Mouse (Mus musculus) limb, embryonic 12.5 days (tissue): Measurements from ENCODE around the gene Kcnh8. TPM values are rescaled to one million over a fixed set of nuclear protein-coding genes. Genes with fewer than 3 reads are reported as not detected.
A peak's percentile ranks its signal among the peaks of the same experiment; 100 is the strongest.

ENCODE experiments used
- ATAC-seq: fragments of 200-750 bp; cut with Nextera tagmentation; 2 replicates; pipeline ENCODE4 v1.8.0; 2017; ENCODE audit warnings: low read depth, moderate TSS enrichment; ENCODE audit not compliant: insufficient number of reproducible peaks, insufficient read depth, low FRiP score, low TSS enrichment
- H3K27ac ChIP-seq: fragments of 300-500 bp; sonication (generic); 2 replicates; pipeline ENCODE4 v1.5.1; 2016; ENCODE audit warnings: mild to moderate bottlenecking, moderate library complexity
- H3K27me3 ChIP-seq: fragments of 300-500 bp; sonication (generic); 2 replicates; pipeline ENCODE4 v1.6.1; 2016; ENCODE audit warnings: mild to moderate bottlenecking, moderate library complexity
- H3K36me3 ChIP-seq: fragments of 300-500 bp; sonication (generic); 2 replicates; pipeline ENCODE4 v1.6.1; 2016; ENCODE audit warnings: mild to moderate bottlenecking, moderate library complexity
- H3K4me1 ChIP-seq: fragments of 300-500 bp; sonication (generic); replicated peaks from 2 replicates; pipeline ENCODE4 v1.6.1; 2016
- H3K4me2 ChIP-seq: fragments of 300-500 bp; sonication (generic); 2 replicates; pipeline ENCODE4 v1.6.1; 2016; ENCODE audit warnings: mild to moderate bottlenecking, moderate library complexity
- H3K4me3 ChIP-seq: fragments of 300-500 bp; sonication (generic); replicated peaks from 2 replicates; pipeline ENCODE4 v1.5.1; 2016; ENCODE audit warnings: mild to moderate bottlenecking
- H3K9ac ChIP-seq: fragments of 300-500 bp; sonication (generic); replicated peaks from 2 replicates; pipeline ENCODE4 v1.6.1; 2016; ENCODE audit warnings: mild to moderate bottlenecking, moderate library complexity
- H3K9me3 ChIP-seq: fragments of 300-500 bp; sonication (generic); 2 replicates; pipeline ENCODE4 v1.6.1; 2016; ENCODE audit warnings: mild to moderate bottlenecking, moderate library complexity
- WGBS: fragments of 180-500 bp; shearing (Covaris S2); methylation state at CpG from one replicate; pipeline ENCODE4 v1.1.7; 2016; 5-methylcytosine and 5-hydroxymethylcytosine counted together
- polyA plus RNA-seq: library from polyadenylated mRNA; unstranded; fragments of >200 nt; fragmentation: Nextera tagmentation; extraction: Ambion mirVana; gene quantifications from 2 replicates; pipeline ENCODE4 v1.2.1, GENCODE M21; 2016

The Kcnh8 gene
- polyA plus RNA-seq = not detected in 2 replicates

GRCm38 (mm10) chr17:52602093-52602780, at the start of gene Kcnh8:
Gene Kcnh8 (plus strand): TSS chr17:52602709.
- Histone ChIP-seq H3K27ac (no peak within 1 kb of the TSS), H3K4me2 (peak within 1 kb of the TSS; percentile 55), H3K4me3 (0 out of 2 replicates have a peak within 1 kb of the TSS, but pooled peaks have one; percentile 17), H3K36me3 (no peaks in the 10 kb centered on the region), H3K9ac (no peak within 1 kb of the TSS), H3K4me1 (peaks cover 10% of the 10 kb centered on the region), H3K27me3 (peaks cover 45% of the 10 kb centered on the region), H3K9me3 (no peaks in the 10 kb centered on the region)
- ATAC-seq = peak; percentile 31; the same call in 1 of the 2 replicates
- under 1% methylated on average over 40 of the region's 40 CpGs for WGBS

- Histone ChIP-seq H3K4me2 (no peak overlapping the region), H3K36me3 (no peaks in the 10 kb centered on the region), H3K9me3 (no peaks in the 10 kb centered on the region), H3K27me3 (no peaks in the 10 kb centered on the region), H3K9ac (no peak overlapping the region), H3K4me3 (no peak overlapping the region), H3K4me1 (no peaks in the 10 kb centered on the region), H3K27ac (no peak overlapping the region)
- peak; percentile 20; the same call in 1 of the 2 replicates for ATAC-seq
- 35% methylated on average over 13 of the region's 13 CpGs for WGBS
Observed at GRCm38 (mm10) chr17:52559961-52560720, 42.4 kb upstream of the Kcnh8 start.

GRCm38 (mm10) chr17:52565467-52566155, 36.9 kb upstream of the Kcnh8 start:
- Histone ChIP-seq H3K9me3 (no peaks in the 10 kb centered on the region), H3K4me3 (no peak overlapping the region), H3K4me2 (no peak overlapping the region), H3K36me3 (no peaks in the 10 kb centered on the region), H3K9ac (no peak overlapping the region), H3K4me1 (no peaks in the 10 kb centered on the region), H3K27ac (no peak overlapping the region), H3K27me3 (no peaks in the 10 kb centered on the region)
- WGBS = 51% methylated on average over 4 of the region's 4 CpGs
- no peak for ATAC-seq

DNA sequence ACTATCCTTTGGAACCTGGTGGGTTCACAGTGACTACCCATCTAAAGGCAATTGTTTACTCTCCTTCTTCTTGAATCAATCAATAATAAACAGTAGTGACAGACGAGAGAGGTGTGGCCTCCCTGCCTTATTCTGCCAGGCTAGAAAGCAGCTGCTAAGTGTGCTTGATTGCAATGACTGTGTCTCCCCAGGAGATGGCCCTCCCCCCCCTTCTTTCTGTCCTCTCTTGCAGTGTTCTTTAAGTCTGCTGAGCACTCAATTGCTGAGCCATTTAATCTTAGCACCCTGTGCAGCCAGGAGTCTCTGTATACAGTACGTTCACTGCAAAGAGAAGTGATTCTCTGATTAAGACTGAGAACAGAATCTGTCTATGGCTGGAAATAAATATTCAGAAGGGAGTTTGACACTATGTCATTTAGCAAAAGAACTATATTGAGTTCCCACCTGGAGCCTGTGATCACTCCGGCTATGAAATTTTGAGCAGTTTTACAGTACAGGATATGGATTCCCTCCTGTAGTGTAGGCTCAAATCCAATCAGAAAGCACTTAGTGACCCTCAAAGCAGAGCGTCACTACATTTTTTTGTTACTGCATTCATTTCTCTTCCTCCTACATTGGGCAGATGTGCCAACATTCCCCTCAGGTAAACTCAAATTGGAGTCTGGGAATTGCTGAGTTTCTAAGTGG, 32.8 kb upstream of the Kcnh8 start:
- H3K9ac ChIP-seq = no peak overlapping the region
- H3K4me1 ChIP-seq = no peaks in the 10 kb centered on the region
- no peak overlapping the region for H3K27ac ChIP-seq
- H3K9me3 ChIP-seq = no peaks in the 10 kb centered on the region
- WGBS = 82% methylated on average over 4 of the region's 4 CpGs
- H3K36me3 ChIP-seq = no peaks in the 10 kb centered on the region
- no peak overlapping the region for H3K4me2 ChIP-seq
- H3K4me3 ChIP-seq = no peak overlapping the region
- no peaks in the 10 kb centered on the region for H3K27me3 ChIP-seq
- no peak for ATAC-seq

- no peaks in the 10 kb centered on the region for H3K9me3 ChIP-seq
- H3K9ac ChIP-seq = no peak overlapping the region
- no peaks in the 10 kb centered on the region for H3K27me3 ChIP-seq
- H3K27ac ChIP-seq = no peak overlapping the region
- H3K36me3 ChIP-seq = no peaks in the 10 kb centered on the region
- ATAC-seq = no peak
- H3K4me1 ChIP-seq = no peaks in the 10 kb centered on the region
- no peak overlapping the region for H3K4me3 ChIP-seq
- H3K4me2 ChIP-seq = no peak overlapping the region
- WGBS = 83% methylated on average over 4 of the region's 4 CpGs
Observed at GRCm38 (mm10) chr17:52572229-52572628, 30.3 kb upstream of the Kcnh8 start.

DNA sequence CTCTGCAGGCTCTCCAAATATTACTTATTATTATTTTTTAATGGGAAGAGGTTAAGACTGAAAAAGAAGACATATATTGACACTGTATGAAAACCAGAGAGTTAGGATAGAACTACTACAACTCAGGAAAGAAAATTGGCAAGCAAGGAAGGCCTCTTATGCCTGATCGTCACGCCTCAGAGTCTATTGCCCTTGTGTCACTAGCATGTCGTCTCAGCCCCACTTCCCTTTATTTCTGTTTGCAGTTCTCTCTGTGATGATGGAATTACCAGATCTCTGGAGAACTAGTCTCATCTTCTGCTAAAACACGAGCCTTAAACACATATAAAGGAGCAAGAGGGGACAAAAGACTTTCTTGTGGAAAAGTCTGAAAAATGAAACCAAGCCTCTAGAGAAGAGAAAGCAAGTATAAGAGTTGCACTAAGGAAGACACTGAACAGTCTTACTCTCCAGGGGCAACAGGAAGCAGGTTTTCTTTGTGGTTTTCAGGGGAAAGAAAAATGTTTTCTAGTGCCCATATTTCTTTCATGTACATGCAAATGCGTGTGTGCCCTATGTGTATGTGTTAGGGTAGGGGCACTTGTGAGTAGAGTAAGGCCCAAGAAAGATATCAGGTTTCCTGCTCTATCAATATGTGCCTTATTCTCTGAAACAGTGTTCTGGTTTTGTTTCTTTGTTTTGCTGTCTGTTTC, 10.9 kb upstream of the Kcnh8 start:
- no peak overlapping the region for H3K27ac ChIP-seq
- no peak overlapping the region for H3K4me3 ChIP-seq
- H3K4me2 ChIP-seq = no peak overlapping the region
- no peak for ATAC-seq
- no peaks in the 10 kb centered on the region for H3K27me3 ChIP-seq
- no peak overlapping the region for H3K9ac ChIP-seq
- no peaks in the 10 kb centered on the region for H3K36me3 ChIP-seq
- no peaks in the 10 kb centered on the region for H3K9me3 ChIP-seq
- no peaks in the 10 kb centered on the region for H3K4me1 ChIP-seq
- 80% methylated on average over 5 of the region's 5 CpGs for WGBS

- no peaks in the 10 kb centered on the region for H3K36me3 ChIP-seq
- H3K4me2 ChIP-seq = no peak overlapping the region
- peaks cover 44% of the 10 kb centered on the region for H3K27me3 ChIP-seq
- H3K9ac ChIP-seq = no peak overlapping the region
- no peak overlapping the region for H3K27ac ChIP-seq
- no peak for ATAC-seq
- H3K4me1 ChIP-seq = peaks cover 10% of the 10 kb centered on the region
- WGBS = 72% methylated on average over 3 of the region's 3 CpGs
- H3K4me3 ChIP-seq = no peak overlapping the region
- H3K9me3 ChIP-seq = no peaks in the 10 kb centered on the region
Observed at GRCm38 (mm10) chr17:52599141-52599540, 3.4 kb upstream of the Kcnh8 start.

DNA sequence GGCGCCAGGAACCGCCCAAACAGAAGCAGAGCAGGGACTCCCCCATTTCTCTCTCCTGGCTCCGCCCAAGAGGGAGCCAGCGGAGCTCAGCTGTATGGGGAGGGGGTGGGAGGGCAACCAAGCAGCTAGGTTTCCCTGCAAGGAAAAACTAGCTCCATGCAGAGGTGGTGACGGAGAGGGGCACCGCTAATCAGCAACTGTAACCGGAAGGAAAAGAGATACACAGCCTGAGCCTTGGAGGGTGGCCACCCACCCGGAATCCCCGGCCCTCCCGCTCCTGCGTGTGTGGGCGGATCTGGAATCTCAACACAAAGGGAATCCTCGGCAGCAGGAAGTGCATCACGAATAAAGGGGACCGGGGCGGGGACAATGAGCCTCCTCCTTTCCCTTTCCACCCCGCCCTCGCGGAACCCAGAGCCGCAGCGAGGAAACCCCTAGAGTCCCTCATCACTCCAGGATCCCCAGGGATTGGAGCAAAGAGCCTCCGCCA, 1.6 kb upstream of the Kcnh8 start:
- no peak for ATAC-seq
- Histone ChIP-seq H3K4me2 (peak overlapping the region; percentile 55), H3K36me3 (no peaks in the 10 kb centered on the region), H3K27me3 (peaks cover 45% of the 10 kb centered on the region), H3K9ac (no peak overlapping the region), H3K27ac (no peak overlapping the region), H3K4me1 (peaks cover 10% of the 10 kb centered on the region), H3K4me3 (peak overlapping the region; percentile 32), H3K9me3 (no peaks in the 10 kb centered on the region)
- under 1% methylated on average over 22 of the region's 22 CpGs for WGBS

GRCm38 (mm10) chr17:52602781-52603170, 267 bp downstream of the Kcnh8 start:
- Histone ChIP-seq H3K27me3 (peaks cover 45% of the 10 kb centered on the region), H3K27ac (no peak overlapping the region), H3K9ac (no peak overlapping the region), H3K9me3 (no peaks in the 10 kb centered on the region), H3K36me3 (no peaks in the 10 kb centered on the region), H3K4me1 (peaks cover 10% of the 10 kb centered on the region), H3K4me2 (no peak overlapping the region), H3K4me3 (no peak overlapping the region)
- 4% methylated on average over 14 of the region's 14 CpGs for WGBS
- no peak for ATAC-seq

- Histone ChIP-seq H3K9ac (no peak overlapping the region), H3K4me1 (peaks cover 10% of the 10 kb centered on the region), H3K4me3 (no peak overlapping the region), H3K9me3 (no peaks in the 10 kb centered on the region), H3K4me2 (no peak overlapping the region), H3K36me3 (no peaks in the 10 kb centered on the region), H3K27ac (no peak overlapping the region), H3K27me3 (peaks cover 45% of the 10 kb centered on the region)
- ATAC-seq = no peak
- WGBS = 6% methylated on average over 5 of the region's 5 CpGs
Observed at GRCm38 (mm10) chr17:52603411-52603810, 902 bp downstream of the Kcnh8 start.
